Mouse (Mus musculus) forebrain, embryonic 11.5 days (tissue): ENCODE measurements around the gene Agpat1. TPM values are rescaled to one million over a fixed set of nuclear protein-coding genes. Genes with fewer than 3 reads are reported as not detected.
A peak's percentile ranks its signal among the peaks of the same experiment; 100 is the strongest.

ENCODE experiments used
- ATAC-seq: fragments of 200-750 bp; cut with Nextera tagmentation; replicated peaks from 2 replicates; pipeline ENCODE4 v1.8.0; 2017; ENCODE audit warnings: moderate TSS enrichment; ENCODE audit not compliant: low FRiP score
- DNase-seq: peaks from one replicate; pipeline ENCODE4 v3.0.0-alpha.2; 2017; ENCODE audit warnings: low spot score
- H3K27ac ChIP-seq: fragments of 300-500 bp; sonication (generic); 2 replicates; pipeline ENCODE4 v1.5.1; 2014; ENCODE audit warnings: low read depth, low read length
- H3K27me3 ChIP-seq: fragments of 300-500 bp; sonication (generic); 2 replicates; pipeline ENCODE4 v1.6.1; 2014; ENCODE audit warnings: mild to moderate bottlenecking, low read length, mixed read lengths; ENCODE audit not compliant: control insufficient read depth, insufficient read depth
- H3K36me3 ChIP-seq: fragments of 300-500 bp; sonication (generic); 2 replicates; pipeline ENCODE4 v1.6.1; 2014; ENCODE audit warnings: mild to moderate bottlenecking, low read length, moderate library complexity, mixed read lengths; ENCODE audit not compliant: control insufficient read depth, insufficient read depth
- H3K4me1 ChIP-seq: fragments of 300-500 bp; sonication (generic); replicated peaks from 2 replicates; pipeline ENCODE4 v1.6.1; 2014; ENCODE audit warnings: low read length, mixed read lengths; ENCODE audit not compliant: control insufficient read depth, insufficient read depth
- H3K4me2 ChIP-seq: fragments of 300-500 bp; sonication (generic); 2 replicates; pipeline ENCODE4 v1.6.1; 2014; ENCODE audit warnings: low read depth, mild to moderate bottlenecking, low read length, moderate library complexity, mixed read lengths; ENCODE audit not compliant: severe bottlenecking
- H3K4me3 ChIP-seq: fragments of 300-500 bp; sonication (generic); 2 replicates; pipeline ENCODE4 v1.5.1; 2014; ENCODE audit warnings: low read depth, low read length
- H3K9ac ChIP-seq: fragments of 300-500 bp; sonication (generic); 2 replicates; pipeline ENCODE4 v1.6.1; 2014; ENCODE audit warnings: low read length
- H3K9me3 ChIP-seq: fragments of 300-500 bp; sonication (generic); 2 replicates; pipeline ENCODE4 v1.6.1; 2016; ENCODE audit warnings: low read length, mixed read lengths; ENCODE audit not compliant: control insufficient read depth
- WGBS: fragments of 180-500 bp; shearing (Covaris S2); extraction: QIAGEN DNeasy Blood & Tissue Kit; methylation state at CpG from one replicate; pipeline ENCODE4 v1.1.7; 2014; 5-methylcytosine and 5-hydroxymethylcytosine counted together
- polyA plus RNA-seq: library from polyadenylated mRNA; unstranded; fragments of >200 nt; fragmentation: Nextera tagmentation; extraction: Ambion mirVana; gene quantifications from 2 replicates; pipeline ENCODE4 v1.2.1, GENCODE M21; 2014

Gene Agpat1
- polyA plus RNA-seq, 1 experiment from 2014 or later: 93.4 TPM

DNA sequence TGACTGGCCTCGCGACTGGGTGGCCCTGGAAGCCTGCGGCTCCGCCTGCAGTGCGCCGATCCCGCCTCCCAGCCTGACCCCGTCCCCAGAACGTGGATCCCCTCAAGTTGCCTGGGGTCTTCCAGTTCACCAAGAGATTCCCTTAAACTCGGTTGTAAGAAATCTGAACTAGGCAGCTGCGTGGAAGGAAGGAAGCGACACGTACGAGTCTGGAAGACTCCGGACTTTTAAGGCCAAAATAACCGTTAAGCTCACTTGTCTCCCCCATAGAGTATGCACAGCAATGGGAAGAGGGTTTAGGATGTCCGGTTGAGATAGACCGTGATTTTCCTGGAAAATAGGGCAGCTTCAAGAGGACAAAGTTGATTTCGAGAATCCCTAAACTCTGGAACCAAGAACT is 16.2 kb upstream of the Agpat1 start:
- Histone ChIP-seq H3K9me3 (no peaks in the 10 kb centered on the region), H3K36me3 (no peaks in the 10 kb centered on the region), H3K27me3 (no peaks in the 10 kb centered on the region), H3K9ac (peak overlapping the region; percentile 80), H3K4me1 (peaks cover 36% of the 10 kb centered on the region), H3K4me2 (peak overlapping the region; percentile 87), H3K4me3 (peak overlapping the region; percentile 64), H3K27ac (peak overlapping the region; percentile 99)
- ATAC-seq (no peak), DNase-seq (no peak)
- WGBS: 4% methylated on average over 19 of the region's 19 CpGs

DNA sequence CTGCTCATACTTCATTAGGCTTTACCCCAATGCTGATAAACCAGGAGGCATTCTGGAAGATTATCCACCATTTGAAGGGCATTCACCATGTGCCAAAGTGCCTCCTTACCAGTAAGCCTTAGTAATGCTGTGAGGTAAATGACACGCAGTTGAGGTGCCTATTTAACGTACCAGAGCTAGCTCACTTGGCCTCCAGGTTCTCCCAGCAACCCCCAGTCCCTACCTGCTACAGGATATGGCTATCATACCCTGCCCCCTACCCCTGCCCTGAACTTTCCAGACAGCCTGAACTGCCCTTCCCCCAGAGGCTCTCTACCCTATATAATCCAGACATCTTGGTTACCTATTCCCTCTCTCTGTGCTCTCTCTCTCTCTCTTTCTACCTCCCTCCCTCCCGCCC is 15.3 kb upstream of the Agpat1 start:
- H3K4me3 ChIP-seq: no peak overlapping the region

DNA sequence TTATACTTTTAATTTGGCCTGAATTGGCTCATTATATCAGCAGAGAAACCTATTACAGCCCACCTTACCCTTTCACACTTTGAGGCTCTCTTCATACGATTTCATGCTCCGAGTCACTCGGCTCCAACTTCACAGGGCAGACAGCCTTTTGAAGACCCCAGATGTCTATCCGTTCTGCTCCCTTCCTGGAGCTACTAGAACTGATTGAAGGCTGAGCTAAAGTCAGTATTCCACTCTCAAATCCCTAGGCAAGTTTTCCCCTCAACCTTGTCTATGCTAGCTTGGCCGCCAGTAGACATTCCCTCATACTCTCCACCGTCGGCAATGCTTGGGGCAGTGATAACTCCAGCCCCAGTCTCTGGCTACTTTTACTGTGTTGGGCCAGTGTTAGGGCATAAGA is 14.9 kb upstream of the Agpat1 start:
- peaks cover 37% of the 10 kb centered on the region for H3K4me1 ChIP-seq
- no peaks in the 10 kb centered on the region for H3K9me3 ChIP-seq
- DNase-seq (no peak), ATAC-seq (no peak)
- 56% methylated on average over 7 of the region's 7 CpGs for WGBS
- peak overlapping the region; percentile 6; the same call in 1 of the 2 replicates for H3K9ac ChIP-seq
- no peak overlapping the region for H3K27ac ChIP-seq
- H3K4me2 ChIP-seq: no peak overlapping the region
- no peaks in the 10 kb centered on the region for H3K27me3 ChIP-seq
- no peaks in the 10 kb centered on the region for H3K36me3 ChIP-seq
- H3K4me3 ChIP-seq: no peak overlapping the region

More for the DNA sequence above, 15.3 kb upstream of the Agpat1 start:
- Histone ChIP-seq H3K4me2 (no peak overlapping the region), H3K27ac (no peak overlapping the region), H3K9ac (no peak overlapping the region), H3K9me3 (no peaks in the 10 kb centered on the region), H3K36me3 (no peaks in the 10 kb centered on the region), H3K4me1 (peaks cover 36% of the 10 kb centered on the region), H3K27me3 (no peaks in the 10 kb centered on the region)
- WGBS: 62% methylated on average over 3 of the region's 3 CpGs
- DNase-seq (no peak), ATAC-seq (no peak)

DNA sequence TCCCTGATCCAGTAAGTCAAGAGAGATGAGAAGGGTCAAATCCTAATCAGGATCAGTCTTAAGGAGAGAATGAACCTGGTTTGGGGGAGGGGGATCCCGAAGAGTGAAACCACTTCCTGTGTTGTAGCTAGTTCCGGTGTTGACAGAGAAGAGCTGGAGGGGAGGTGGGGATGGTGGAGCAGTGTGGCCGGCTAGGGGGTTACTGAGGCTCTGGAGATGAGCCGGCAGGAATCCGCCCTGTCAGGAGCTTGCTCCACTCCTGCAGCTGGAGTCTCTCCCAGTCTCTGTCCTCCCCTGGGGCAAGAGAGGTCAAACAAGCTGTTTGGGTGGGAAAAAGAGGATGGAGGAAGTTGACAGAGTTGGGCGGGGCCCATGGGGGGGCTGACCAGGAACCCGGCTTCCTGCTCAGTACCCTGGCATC is 14.4 kb upstream of the Agpat1 start, which contains the start of gene Gpsm3:
Gene Gpsm3 (plus strand): TSS at position 126 of the 421 bp plus-strand sequence.
- Histone ChIP-seq H3K9ac (peak within 1 kb of the TSS; percentile 99; the same call in 1 of the 2 replicates), H3K27ac (peak within 1 kb of the TSS; percentile 100; the same call in 1 of the 2 replicates), H3K4me3 (no peak within 1 kb of the TSS)

GRCm38 (mm10) chr17:34590154-34590987 is 13.7 kb upstream of the Agpat1 start:
- H3K4me2 ChIP-seq: peak overlapping the region; percentile 95; the same call in 1 of the 2 replicates
- DNase-seq: peak; percentile 57
- H3K9ac ChIP-seq: peak overlapping the region; percentile 99; the same call in 1 of the 2 replicates
- 59% methylated on average over 15 of the region's 15 CpGs for WGBS
- no peaks in the 10 kb centered on the region for H3K27me3 ChIP-seq
- H3K27ac ChIP-seq: peak overlapping the region; percentile 100
- H3K4me3 ChIP-seq: no peak overlapping the region
- H3K9me3 ChIP-seq: no peaks in the 10 kb centered on the region
- H3K4me1 ChIP-seq: peaks cover 39% of the 10 kb centered on the region
- no peak for ATAC-seq
- no peaks in the 10 kb centered on the region; the same call in 1 of the 2 replicates for H3K36me3 ChIP-seq

More for the DNA sequence above, 14.4 kb upstream of the Agpat1 start, which contains the start of gene Gpsm3:
- DNase-seq (no peak), ATAC-seq (no peak)
- WGBS: 31% methylated on average over 7 of the region's 7 CpGs
- Histone ChIP-seq H3K4me2 (0 out of 2 replicates have a peak within 1 kb of the TSS, but pooled peaks have one; percentile 15), H3K9me3 (no peaks in the 10 kb centered on the region), H3K27me3 (no peaks in the 10 kb centered on the region), H3K4me1 (peaks cover 37% of the 10 kb centered on the region), H3K36me3 (no peaks in the 10 kb centered on the region)

DNA sequence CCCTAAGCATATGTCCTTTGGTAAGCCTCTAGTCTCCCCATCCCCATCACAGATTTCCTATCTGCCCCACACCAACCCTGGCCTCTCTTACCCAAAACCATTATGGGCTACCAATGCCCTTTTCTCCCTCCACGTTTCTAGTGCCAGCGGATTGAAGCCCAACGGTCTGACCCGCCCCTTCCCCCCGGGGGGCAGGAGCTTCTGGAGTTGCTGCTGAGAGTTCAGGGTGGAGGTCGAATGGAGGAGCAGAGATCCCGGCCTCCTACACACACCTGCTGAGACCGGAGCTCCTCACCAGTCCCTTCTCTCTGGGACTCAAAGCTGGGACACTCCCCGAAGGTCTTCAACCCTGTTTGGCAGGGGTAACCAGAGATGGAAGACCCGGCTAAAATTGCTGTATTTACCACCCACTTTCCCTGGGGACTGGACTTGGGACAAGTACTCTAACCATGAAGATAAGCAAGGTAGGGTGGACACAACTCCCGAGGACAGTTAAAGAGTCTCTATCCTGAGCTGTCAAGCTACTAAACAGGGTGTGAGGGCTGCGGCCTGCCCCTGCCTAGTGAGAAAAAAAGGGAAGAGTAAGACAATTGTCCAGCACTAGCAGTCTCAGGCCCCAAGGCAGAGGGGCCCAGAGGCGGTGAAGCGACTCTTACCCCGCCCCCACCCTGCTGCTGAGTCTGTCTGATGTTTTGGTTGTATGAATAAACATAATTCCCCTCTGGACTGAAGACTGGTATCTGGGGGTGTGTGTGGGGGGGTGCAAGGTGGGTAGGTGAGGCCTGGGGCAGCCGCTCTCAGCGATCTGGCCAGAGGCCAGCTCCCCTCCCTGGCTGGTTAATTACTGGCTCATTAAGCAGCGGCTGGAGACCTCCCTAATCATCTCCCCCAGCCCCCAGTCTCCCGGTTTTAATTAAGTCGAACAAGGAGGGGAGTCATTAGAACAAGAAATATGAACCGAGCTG is 12.8 kb upstream of the Agpat1 start, which contains the start of gene Pbx2:
Gene Pbx2 (plus strand): TSS at position 238 of the 965 bp plus-strand sequence.
- H3K27ac ChIP-seq: peak within 1 kb of the TSS; percentile 100
- H3K36me3 ChIP-seq: peaks cover 4% of the 10 kb centered on the region
- ATAC-seq: peak; percentile 44
- 3% methylated on average over 21 of the region's 21 CpGs for WGBS
- H3K9me3 ChIP-seq: no peaks in the 10 kb centered on the region
- DNase-seq: peak; percentile 85
- peaks cover 32% of the 10 kb centered on the region for H3K4me1 ChIP-seq
- peak within 1 kb of the TSS; percentile 85 for H3K4me3 ChIP-seq
- peak within 1 kb of the TSS; percentile 95 for H3K4me2 ChIP-seq
- peak within 1 kb of the TSS; percentile 99 for H3K9ac ChIP-seq
- H3K27me3 ChIP-seq: no peaks in the 10 kb centered on the region

GRCm38 (mm10) chr17:34591994-34592375 is 12.1 kb upstream of the Agpat1 start:
- Histone ChIP-seq H3K9me3 (no peaks in the 10 kb centered on the region), H3K27me3 (no peaks in the 10 kb centered on the region), H3K9ac (peak overlapping the region; percentile 99), H3K4me1 (peaks cover 32% of the 10 kb centered on the region), H3K4me2 (peak overlapping the region; percentile 95), H3K27ac (peak overlapping the region; percentile 100), H3K4me3 (peak overlapping the region; percentile 85), H3K36me3 (peaks cover 4% of the 10 kb centered on the region)
- peak; percentile 63 for ATAC-seq
- peak; percentile 98 for DNase-seq
- WGBS: under 1% methylated on average over 24 of the region's 35 CpGs
